Mouse (Mus musculus): Measurements from ENCODE around the gene Actn1.

GRCm38 (mm10) chr12:80147563-80148214 is 112.5 kb downstream of the Actn1 start:
- TF ChIP-seq TAL1 (IDR thresholded peaks at IDR 0.05; ENCODE audit: low read length) (no peak), GATA1 (IDR thresholded peaks at IDR 0.05; ENCODE audit: low read length) (no peak)

All from erythroblast, embryonic 14.5 days (primary cell).